Mouse (Mus musculus) forebrain, embryonic 12.5 days (tissue): ENCODE measurements around the gene Map3k20. TPM values are rescaled to one million over a fixed set of nuclear protein-coding genes. Genes with fewer than 3 reads are reported as not detected.

Experiments used
- ATAC-seq: fragments of 200-750 bp; cut with Nextera tagmentation; 2 replicates; pipeline ENCODE4 v1.8.0; 2017; ENCODE audit warnings: moderate TSS enrichment; ENCODE audit not compliant: low FRiP score
- H3K27ac ChIP-seq: fragments of 300-500 bp; sonication (generic); 2 replicates; pipeline ENCODE4 v1.5.1; 2016; ENCODE audit warnings: mild to moderate bottlenecking
- H3K27me3 ChIP-seq: fragments of 300-500 bp; sonication (generic); 2 replicates; pipeline ENCODE4 v1.6.1; 2016; ENCODE audit warnings: mild to moderate bottlenecking
- H3K36me3 ChIP-seq: fragments of 300-500 bp; sonication (generic); replicated peaks from 2 replicates; pipeline ENCODE4 v1.6.1; 2016; ENCODE audit warnings: mild to moderate bottlenecking
- H3K4me1 ChIP-seq: fragments of 300-500 bp; sonication (generic); 2 replicates; pipeline ENCODE4 v1.6.1; 2016
- H3K4me2 ChIP-seq: fragments of 300-500 bp; sonication (generic); 2 replicates; pipeline ENCODE4 v1.6.1; 2016; ENCODE audit warnings: mild to moderate bottlenecking, moderate library complexity
- H3K4me3 ChIP-seq: fragments of 300-500 bp; sonication (generic); replicated peaks from 2 replicates; pipeline ENCODE4 v1.5.1; 2016; ENCODE audit warnings: mild to moderate bottlenecking
- H3K9ac ChIP-seq: fragments of 300-500 bp; sonication (generic); 2 replicates; pipeline ENCODE4 v1.6.1; 2016; ENCODE audit warnings: mild to moderate bottlenecking
- H3K9me3 ChIP-seq: fragments of 300-500 bp; sonication (generic); 2 replicates; pipeline ENCODE4 v1.6.1; 2016
- WGBS: fragments of 180-500 bp; shearing (Covaris S2); methylation state at CpG from one replicate; pipeline ENCODE4 v1.1.7; 2016; 5-methylcytosine and 5-hydroxymethylcytosine counted together
- polyA plus RNA-seq: library from polyadenylated mRNA; unstranded; fragments of >200 nt; fragmentation: Nextera tagmentation; extraction: Ambion mirVana; gene quantifications from 2 replicates; pipeline ENCODE4 v1.2.1, GENCODE M21; 2016

The Map3k20 gene
- 7.0 and 7.1 TPM in 2 replicates for polyA plus RNA-seq

DNA sequence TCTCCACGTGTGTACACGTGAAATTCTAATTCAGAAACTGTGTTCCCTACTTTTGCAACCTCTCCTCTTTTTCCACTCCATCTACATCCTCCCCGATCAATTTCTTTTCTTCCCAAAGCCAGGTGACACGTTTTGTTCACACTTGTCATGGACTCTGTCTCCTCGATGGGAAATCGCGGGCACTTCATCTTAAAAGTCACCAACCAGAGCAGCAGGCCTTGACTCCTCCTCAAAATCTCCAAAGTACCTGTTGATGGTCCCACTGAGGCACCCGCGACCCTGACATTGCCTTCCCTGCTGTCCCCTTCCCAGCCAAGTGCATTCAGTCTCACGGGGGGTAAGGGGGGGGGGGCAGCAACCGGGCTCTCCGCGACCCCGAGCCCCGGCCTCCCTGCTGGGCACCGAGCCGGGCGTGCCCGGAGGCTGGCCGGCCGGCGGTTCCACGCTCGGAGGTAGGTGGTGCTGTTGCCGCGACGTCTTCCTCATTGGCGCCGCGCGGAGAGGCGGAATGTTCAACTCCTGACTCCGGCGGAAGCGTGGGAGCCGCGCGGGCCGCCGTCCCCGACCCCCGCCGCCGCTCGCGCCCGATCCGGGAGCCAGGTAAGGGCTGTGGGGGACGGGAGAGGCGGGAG, at the start of gene Map3k20:
TSS of gene Map3k20 (plus strand) at position 382 of the 632 bp plus-strand sequence.
- peak; percentile 82 for ATAC-seq
- Histone ChIP-seq H3K36me3 (no peaks in the 10 kb centered on the region), H3K9ac (peak within 1 kb of the TSS; percentile 86), H3K9me3 (no peaks in the 10 kb centered on the region), H3K4me3 (peak within 1 kb of the TSS; percentile 91), H3K27me3 (peaks cover 17% of the 10 kb centered on the region; the same call in 1 of the 2 replicates), H3K27ac (0 out of 2 replicates have a peak within 1 kb of the TSS, but pooled peaks have one; percentile 43), H3K4me1 (peaks cover 2% of the 10 kb centered on the region; the same call in 1 of the 2 replicates), H3K4me2 (peak within 1 kb of the TSS; percentile 90)
- 2% methylated on average over 49 of the region's 50 CpGs for WGBS

GRCm38 (mm10) chr2:72238421-72238820, 47.0 kb upstream of the Map3k20 start:
- H3K4me2 ChIP-seq = no peak overlapping the region
- H3K36me3 ChIP-seq = no peaks in the 10 kb centered on the region
- no peak overlapping the region for H3K27ac ChIP-seq
- peaks cover 24% of the 10 kb centered on the region for H3K27me3 ChIP-seq
- H3K9ac ChIP-seq = no peak overlapping the region
- H3K9me3 ChIP-seq = no peaks in the 10 kb centered on the region
- 89% methylated on average over 2 of the region's 2 CpGs for WGBS
- H3K4me1 ChIP-seq = peaks cover 27% of the 10 kb centered on the region
- no peak for ATAC-seq
- no peak overlapping the region for H3K4me3 ChIP-seq

DNA sequence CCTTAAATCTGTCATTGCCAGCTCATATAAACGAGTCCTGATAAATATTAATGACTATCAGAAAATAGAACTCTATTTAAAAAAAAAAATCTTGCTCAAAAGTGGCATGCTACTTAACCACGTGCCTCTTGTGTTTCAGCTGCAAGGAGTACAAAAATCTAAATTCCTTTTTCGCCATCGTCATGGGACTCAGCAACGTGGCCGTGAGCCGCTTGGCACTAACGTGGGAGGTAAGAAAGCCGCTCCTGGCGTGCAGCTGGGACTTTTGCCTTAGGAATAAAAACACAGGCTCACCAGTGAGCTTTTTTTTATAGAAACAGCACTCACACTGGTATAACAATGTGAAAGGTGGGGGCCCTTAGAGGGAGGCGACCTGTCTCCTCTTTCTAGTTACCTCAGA, 46.5 kb upstream of the Map3k20 start:
- 65% methylated on average over 11 of the region's 11 CpGs for WGBS
- Histone ChIP-seq H3K4me3 (no peak overlapping the region), H3K36me3 (no peaks in the 10 kb centered on the region), H3K4me2 (no peak overlapping the region), H3K4me1 (peaks cover 27% of the 10 kb centered on the region), H3K9me3 (no peaks in the 10 kb centered on the region), H3K27ac (no peak overlapping the region), H3K9ac (no peak overlapping the region), H3K27me3 (peaks cover 23% of the 10 kb centered on the region)
- no peak for ATAC-seq

DNA sequence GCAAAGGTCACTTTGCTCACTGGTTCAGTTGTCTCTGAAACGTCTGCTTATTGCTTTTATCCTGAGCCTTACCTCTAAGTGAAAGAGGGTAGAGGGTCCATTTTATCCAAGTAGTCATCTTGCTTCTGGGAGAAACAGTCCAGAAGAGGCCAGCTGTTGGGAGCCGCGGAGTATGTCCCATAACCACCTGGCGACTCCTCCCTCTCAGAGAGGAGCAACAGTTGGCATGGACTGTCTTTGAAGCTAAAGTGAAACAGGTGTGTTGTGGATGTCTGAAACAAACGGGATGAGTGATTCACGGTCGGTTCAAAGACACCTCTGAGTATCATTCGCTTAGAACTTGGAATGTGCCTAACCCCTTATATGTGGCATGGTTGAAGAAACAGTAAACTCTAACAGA, 46.0 kb upstream of the Map3k20 start:
- no peak for ATAC-seq
- Histone ChIP-seq H3K36me3 (no peaks in the 10 kb centered on the region), H3K27me3 (peaks cover 25% of the 10 kb centered on the region), H3K9me3 (no peaks in the 10 kb centered on the region), H3K4me2 (no peak overlapping the region), H3K4me3 (no peak overlapping the region), H3K9ac (no peak overlapping the region), H3K27ac (no peak overlapping the region), H3K4me1 (peaks cover 27% of the 10 kb centered on the region)
- 87% methylated on average over 8 of the region's 8 CpGs for WGBS

DNA sequence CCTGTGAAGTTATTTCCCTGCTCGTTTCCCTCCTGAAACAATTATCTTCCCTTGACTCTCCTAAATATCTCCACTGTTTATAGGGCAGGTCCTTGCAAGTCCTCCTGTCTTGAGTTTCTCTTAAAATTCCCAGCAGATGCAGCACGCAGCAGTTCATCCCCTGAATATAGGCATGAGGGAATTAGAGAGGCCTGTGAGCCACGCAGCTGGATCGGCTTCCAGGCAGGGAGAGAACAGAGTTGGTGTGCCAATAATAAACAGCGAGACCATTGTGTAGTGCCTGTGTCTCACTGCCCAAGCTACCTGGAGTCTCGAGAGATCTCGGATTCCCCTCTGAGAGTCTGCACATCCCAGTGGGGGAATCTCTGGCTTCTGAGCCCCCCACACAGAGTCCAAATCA, 45.4 kb upstream of the Map3k20 start:
- Histone ChIP-seq H3K36me3 (no peaks in the 10 kb centered on the region), H3K9ac (no peak overlapping the region), H3K4me2 (no peak overlapping the region), H3K4me1 (peaks cover 27% of the 10 kb centered on the region), H3K9me3 (no peaks in the 10 kb centered on the region), H3K4me3 (no peak overlapping the region), H3K27me3 (peaks cover 28% of the 10 kb centered on the region), H3K27ac (no peak overlapping the region)
- no peak for ATAC-seq
- 65% methylated on average over 7 of the region's 7 CpGs for WGBS

DNA sequence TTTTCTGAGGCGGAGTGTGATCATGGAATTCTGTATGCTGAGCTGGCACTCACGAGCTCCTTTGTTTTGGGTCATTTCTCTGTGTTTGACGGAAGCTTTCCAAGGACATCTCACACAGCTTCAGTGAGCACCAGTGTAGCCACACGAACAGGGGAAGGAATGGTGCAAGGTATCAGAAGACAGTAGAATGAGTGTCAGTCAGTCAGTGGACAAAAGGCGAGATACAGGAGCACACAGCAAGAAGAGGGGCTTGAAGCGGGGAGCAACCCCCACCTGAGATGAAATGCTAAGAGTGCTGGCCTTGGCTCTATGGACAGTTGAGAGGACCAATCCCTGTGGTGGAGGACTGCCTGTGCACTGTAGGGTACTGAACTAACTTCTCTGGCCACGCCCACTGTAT, 44.7 kb upstream of the Map3k20 start:
- no peak overlapping the region for H3K27ac ChIP-seq
- H3K27me3 ChIP-seq = peaks cover 28% of the 10 kb centered on the region
- WGBS = 83% methylated on average over 7 of the region's 7 CpGs
- H3K4me2 ChIP-seq = no peak overlapping the region
- no peaks in the 10 kb centered on the region for H3K9me3 ChIP-seq
- peaks cover 21% of the 10 kb centered on the region for H3K4me1 ChIP-seq
- H3K4me3 ChIP-seq = no peak overlapping the region
- ATAC-seq = no peak
- H3K9ac ChIP-seq = no peak overlapping the region
- H3K36me3 ChIP-seq = no peaks in the 10 kb centered on the region

DNA sequence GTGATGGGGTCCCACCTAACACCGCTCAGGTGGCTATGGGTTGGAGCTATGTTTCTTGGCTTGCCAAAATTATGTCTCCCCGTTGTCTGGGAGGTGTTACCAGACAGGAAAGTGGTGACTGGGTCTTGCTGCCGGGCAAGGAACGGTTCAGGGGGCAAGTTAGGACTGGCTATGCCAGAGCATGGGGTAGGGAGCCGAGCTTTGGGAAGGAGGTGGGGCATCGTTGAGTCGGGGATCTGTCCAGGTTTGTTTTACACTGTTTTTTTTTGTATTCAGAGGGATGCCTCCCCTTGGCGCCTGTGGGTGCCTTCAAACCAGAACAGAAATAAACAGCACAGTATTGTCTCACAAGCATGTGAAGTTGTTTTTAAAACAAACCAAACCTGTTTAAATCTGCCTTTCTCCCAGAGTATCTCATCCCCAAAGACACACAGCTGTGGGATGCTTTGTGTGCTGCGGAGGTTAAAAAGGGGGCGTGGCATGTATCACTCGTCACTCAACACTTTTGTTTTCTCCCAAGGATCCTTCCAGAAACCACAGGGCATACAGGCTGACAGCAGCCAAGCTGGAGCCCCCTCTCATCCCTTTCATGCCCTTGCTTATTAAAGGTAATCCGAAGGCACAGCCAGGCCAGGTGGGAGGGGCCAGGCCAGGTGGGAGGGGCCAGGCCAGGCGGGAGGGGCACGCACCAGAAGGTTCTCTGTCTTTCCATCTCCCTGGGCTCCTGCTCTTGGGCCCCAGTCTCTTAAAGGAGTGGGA, 43.5 kb upstream of the Map3k20 start:
- Histone ChIP-seq H3K4me2 (peak overlapping the region; percentile 39), H3K27ac (no peak overlapping the region)

GRCm38 (mm10) chr2:72242910-72243675, 42.3 kb upstream of the Map3k20 start:
- no peak overlapping the region for H3K27ac ChIP-seq
- no peak overlapping the region for H3K9ac ChIP-seq
- no peak overlapping the region for H3K4me3 ChIP-seq
- H3K27me3 ChIP-seq = peaks cover 34% of the 10 kb centered on the region
- H3K4me1 ChIP-seq = peaks cover 18% of the 10 kb centered on the region
- 31% methylated on average over 12 of the region's 12 CpGs for WGBS
- H3K4me2 ChIP-seq = no peak overlapping the region
- H3K9me3 ChIP-seq = no peaks in the 10 kb centered on the region
- no peaks in the 10 kb centered on the region for H3K36me3 ChIP-seq
- ATAC-seq = no peak

More for the DNA sequence above, 43.5 kb upstream of the Map3k20 start:
- H3K4me1 ChIP-seq = peaks cover 18% of the 10 kb centered on the region
- no peak overlapping the region for H3K9ac ChIP-seq
- H3K9me3 ChIP-seq = no peaks in the 10 kb centered on the region
- 0 out of 2 replicates have a peak, but pooled peaks have one; percentile 23 for ATAC-seq
- H3K36me3 ChIP-seq = no peaks in the 10 kb centered on the region
- H3K27me3 ChIP-seq = peaks cover 28% of the 10 kb centered on the region
- WGBS = 55% methylated on average over 14 of the region's 14 CpGs
- H3K4me3 ChIP-seq = no peak overlapping the region

GRCm38 (mm10) chr2:72245631-72246030, 39.8 kb upstream of the Map3k20 start:
- Histone ChIP-seq H3K4me2 (no peak overlapping the region), H3K4me3 (no peak overlapping the region), H3K9ac (no peak overlapping the region), H3K4me1 (peaks cover 15% of the 10 kb centered on the region), H3K27me3 (peaks cover 26% of the 10 kb centered on the region), H3K36me3 (no peaks in the 10 kb centered on the region), H3K9me3 (no peaks in the 10 kb centered on the region), H3K27ac (no peak overlapping the region)
- 82% methylated on average over 4 of the region's 4 CpGs for WGBS
- ATAC-seq = no peak

- H3K36me3 ChIP-seq = no peaks in the 10 kb centered on the region
- H3K27me3 ChIP-seq = peaks cover 22% of the 10 kb centered on the region; the same call in 1 of the 2 replicates
- H3K4me1 ChIP-seq = peaks cover 15% of the 10 kb centered on the region
- 87% methylated on average over 11 of the region's 11 CpGs for WGBS
- no peak overlapping the region for H3K9ac ChIP-seq
- no peaks in the 10 kb centered on the region for H3K9me3 ChIP-seq
- no peak overlapping the region for H3K27ac ChIP-seq
- no peak overlapping the region for H3K4me3 ChIP-seq
- no peak for ATAC-seq
- no peak overlapping the region for H3K4me2 ChIP-seq
Observed at GRCm38 (mm10) chr2:72246376-72246775, 39.1 kb upstream of the Map3k20 start.

DNA sequence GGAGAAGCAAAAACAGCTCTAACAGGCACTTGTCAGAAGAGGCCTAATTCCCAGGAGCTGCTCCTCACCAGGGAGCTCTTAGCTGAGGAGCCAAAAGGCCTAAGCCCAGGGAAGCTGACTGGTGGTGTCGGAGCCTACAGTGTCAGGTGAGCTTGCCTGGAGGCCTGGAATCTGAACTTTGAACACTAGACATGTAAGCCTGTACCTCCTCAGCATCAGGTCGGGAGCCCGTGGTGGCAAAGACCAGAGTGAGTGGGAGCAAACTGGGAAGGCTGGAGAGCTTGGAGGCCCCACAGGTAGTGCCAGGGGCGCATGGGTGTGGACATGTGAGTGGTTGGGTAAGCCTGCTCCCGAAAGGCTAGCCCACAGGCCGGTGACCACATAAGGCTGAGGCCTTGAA, 37.6 kb upstream of the Map3k20 start:
- Histone ChIP-seq H3K4me2 (no peak overlapping the region), H3K4me3 (no peak overlapping the region), H3K27ac (no peak overlapping the region), H3K9ac (no peak overlapping the region), H3K27me3 (peaks cover 13% of the 10 kb centered on the region; the same call in 1 of the 2 replicates), H3K9me3 (no peaks in the 10 kb centered on the region), H3K4me1 (peaks cover 11% of the 10 kb centered on the region), H3K36me3 (no peaks in the 10 kb centered on the region)
- WGBS = 89% methylated on average over 6 of the region's 6 CpGs
- no peak for ATAC-seq
